Comparison of ENCODE assay signal across 16 mouse cellular contexts in genomic region chr17:33948905-33949537, GRCm38 (mm10). TPM values are rescaled to one million over a fixed set of nuclear protein-coding genes. Genes with fewer than 3 reads are reported as not detected.
DNase-seq lines count a peak whose midpoint lies in the region; ATAC-seq and TF ChIP-seq lines count a peak whose summit lies in the region.
"Had no signal": no experiment of that assay in that cellular context is flagged by ENCODE, and none has a peak within 500 bp of the region (broad histone marks: within the 10 kb centered on the region; RNA-seq: fewer than 3 reads in every experiment).

No protein-coding gene starts in this region.

- H3K27ac ChIP-seq in midbrain, embryonic 15.5 days = no peak overlapping the region
- H3K27ac ChIP-seq in midbrain, postnatal 0 days (ENCODE audit: low read depth, low read length) = no peak overlapping the region
- no peak overlapping the region for H3K27ac ChIP-seq in embryonic facial prominence, embryonic 10.5 days (replicated peaks)
- peak overlapping the region; percentile 85 for H3K27ac ChIP-seq in small intestine, adult 2 months (ENCODE audit: insufficient read depth, low read depth, low read length)
- H3K27ac ChIP-seq: forebrain, embryonic 13.5 days; hindbrain, embryonic 15.5 days; liver, embryonic 15.5 days had no signal

- intact Hi-C loops in heart, postnatal 10 days (cut with DNase I) = no loop called here

- H3K27me3 ChIP-seq in midbrain, embryonic 15.5 days (replicated peaks) = no peaks in the 10 kb centered on the region
- H3K27me3 ChIP-seq in midbrain, postnatal 0 days (ENCODE audit: insufficient read depth, low read length) = no peaks in the 10 kb centered on the region
- H3K27me3 ChIP-seq in embryonic facial prominence, embryonic 10.5 days (replicated peaks; ENCODE audit: low read depth, poor library complexity, severe bottlenecking) = no peaks in the 10 kb centered on the region
- no peaks in the 10 kb centered on the region for H3K27me3 ChIP-seq in small intestine, adult 2 months (ENCODE audit: control insufficient read depth, insufficient read depth, low read length)
- H3K27me3 ChIP-seq: forebrain, embryonic 13.5 days; hindbrain, embryonic 15.5 days; liver, embryonic 15.5 days had no signal

- peaks cover 23% of the 10 kb centered on the region for H3K36me3 ChIP-seq in midbrain, embryonic 15.5 days (replicated peaks)
- H3K36me3 ChIP-seq in midbrain, postnatal 0 days (ENCODE audit: insufficient read depth, low read length) = peaks cover 35% of the 10 kb centered on the region
- H3K36me3 ChIP-seq in embryonic facial prominence, embryonic 10.5 days (replicated peaks) = peaks cover 93% of the 10 kb centered on the region
- H3K36me3 ChIP-seq in small intestine, adult 2 months (ENCODE audit: control insufficient read depth, insufficient read depth, low read length) = peaks cover 15% of the 10 kb centered on the region

- H3K4me1 ChIP-seq in midbrain, embryonic 15.5 days = peaks cover 51% of the 10 kb centered on the region
- peaks cover 6% of the 10 kb centered on the region; the same call in 1 of the 2 replicates for H3K4me1 ChIP-seq in midbrain, postnatal 0 days (ENCODE audit: insufficient read depth, low read length)
- peaks cover 44% of the 10 kb centered on the region for H3K4me1 ChIP-seq in embryonic facial prominence, embryonic 10.5 days
- H3K4me1 ChIP-seq in small intestine, adult 2 months (ENCODE audit: control insufficient read depth, insufficient read depth, insufficient read length, low read length) = peaks cover 33% of the 10 kb centered on the region

- no peak for ATAC-seq in midbrain, embryonic 15.5 days (replicated peaks)
- no peak for ATAC-seq in midbrain, postnatal 0 days (ENCODE audit: low FRiP score)
- ATAC-seq: forebrain, embryonic 13.5 days had no signal

- DNase-seq in heart, adult 11 months = peak; percentile 93
- DNase-seq in heart, postnatal 10 days = no peak
- no peak for DNase-seq in midbrain, postnatal 0 days (ENCODE audit: low spot score)
- DNase-seq in embryonic facial prominence, embryonic 10.5 days (ENCODE audit: low spot score) = peak; percentile 7
- DNase-seq in frontal cortex, postnatal 25 days (ENCODE audit: low spot score in 2 of 2) = no peak
- no peak for DNase-seq in cerebellum, postnatal 14 days
- DNase-seq: kidney, adult 8-10 months; kidney, postnatal 4 days; layer of hippocampus, postnatal 36 days; lung, postnatal 36 days had no signal

- no peak for TF ChIP-seq CTCF in midbrain, postnatal 0 days (IDR thresholded peaks at IDR 0.05)
- no peak for TF ChIP-seq CTCF in small intestine, adult 2 months (IDR thresholded peaks at IDR 0.05; ENCODE audit: extremely low read depth, insufficient read length, insufficient replicate concordance, low read depth, low read length)

- H3K4me2 ChIP-seq in midbrain, embryonic 15.5 days = peak overlapping the region; percentile 97; the same call in 1 of the 2 replicates
- no peak overlapping the region for H3K4me2 ChIP-seq in midbrain, postnatal 0 days (ENCODE audit: low read depth, low read length, poor library complexity, severe bottlenecking)
- H3K4me2 ChIP-seq: liver, embryonic 15.5 days; midbrain, embryonic 11.5 days had no signal

- no peak overlapping the region for H3K4me3 ChIP-seq in midbrain, embryonic 15.5 days
- H3K4me3 ChIP-seq in midbrain, postnatal 0 days (ENCODE audit: low read depth, low read length) = no peak overlapping the region
- H3K4me3 ChIP-seq in embryonic facial prominence, embryonic 10.5 days = peak overlapping the region; percentile 25; the same call in 1 of the 2 replicates
- H3K4me3 ChIP-seq in small intestine, adult 2 months (ENCODE audit: low read depth, low read length) = peak overlapping the region; percentile 50
- H3K4me3 ChIP-seq: liver, embryonic 15.5 days had no signal

- no peak; the same call in 1 of the 2 replicates for TF ChIP-seq POLR2A in small intestine, adult 2 months (IDR thresholded peaks at IDR 0.05; ENCODE audit: low read depth, low read length)

- H3K9ac ChIP-seq in midbrain, embryonic 15.5 days = no peak overlapping the region
- H3K9ac ChIP-seq in midbrain, postnatal 0 days (replicated peaks; ENCODE audit: low read length, poor library complexity, severe bottlenecking) = no peak overlapping the region
- H3K9ac ChIP-seq: liver, embryonic 15.5 days had no signal

- no peaks in the 10 kb centered on the region for H3K9me3 ChIP-seq in midbrain, embryonic 15.5 days
- no peaks in the 10 kb centered on the region for H3K9me3 ChIP-seq in midbrain, postnatal 0 days (ENCODE audit: low read length)
- H3K9me3 ChIP-seq in embryonic facial prominence, embryonic 10.5 days = no peaks in the 10 kb centered on the region
- H3K9me3 ChIP-seq: forebrain, embryonic 13.5 days; hindbrain, embryonic 15.5 days; liver, embryonic 15.5 days had no signal

- 91% methylated on average over 19 of the region's 19 CpGs for WGBS in midbrain, embryonic 15.5 days
- WGBS in midbrain, postnatal 0 days = 91% methylated on average over 19 of the region's 19 CpGs
- 93% methylated on average over 19 of the region's 19 CpGs for WGBS in embryonic facial prominence, embryonic 10.5 days
- WGBS in small intestine, adult 2 months = 35% methylated on average over 19 of the region's 19 CpGs

RNA-seq across cellular contexts. Expression of gene B3galt4, which starts 2.3 kb away (rescaled TPM):
- 1 to 10 TPM; 2.7 to 3.7 TPM for total RNA-seq in heart, postnatal 10 days (2021)
- 14.9 and 15.1 TPM in 2 replicates for polyA plus RNA-seq in midbrain, embryonic 15.5 days (2015; fragmentation: Nextera tagmentation; extraction: Ambion mirVana)
- total RNA-seq in midbrain, postnatal 0 days (2014; rRNA removed) = 8.6 and 14.1 TPM in 2 replicates
- 11.1 and 14.0 TPM in 2 replicates for polyA plus RNA-seq in midbrain, postnatal 0 days (2015; fragmentation: Nextera tagmentation; extraction: Ambion mirVana)
- polyA plus RNA-seq in embryonic facial prominence, embryonic 10.5 days (2016; fragmentation: Nextera tagmentation; extraction: Ambion mirVana) = 3.6 and 4.5 TPM in 2 replicates
- polyA plus RNA-seq in small intestine, adult 2 months (2012; rRNA removed) = 14.8 and 24.6 TPM in 2 replicates

RNA-seq across cellular contexts. Expression of gene Vps52, which starts 6.6 kb away (rescaled TPM):
- 10 to 100 TPM; 36.3 to 36.8 TPM for total RNA-seq in heart, postnatal 10 days (2021)
- polyA plus RNA-seq in midbrain, embryonic 15.5 days (2015; fragmentation: Nextera tagmentation; extraction: Ambion mirVana) = 80.9 and 84.4 TPM in 2 replicates
- 39.5 and 46.1 TPM in 2 replicates for total RNA-seq in midbrain, postnatal 0 days (2014; rRNA removed)
- polyA plus RNA-seq in midbrain, postnatal 0 days (2015; fragmentation: Nextera tagmentation; extraction: Ambion mirVana) = 65.8 and 68.6 TPM in 2 replicates
- 48.2 and 51.5 TPM in 2 replicates for polyA plus RNA-seq in embryonic facial prominence, embryonic 10.5 days (2016; fragmentation: Nextera tagmentation; extraction: Ambion mirVana)
- 28.4 and 52.3 TPM in 2 replicates for polyA plus RNA-seq in small intestine, adult 2 months (2012; rRNA removed)

RNA-seq across cellular contexts. Expression of gene Rps18, which starts 6.8 kb away (rescaled TPM):
- total RNA-seq in heart, postnatal 10 days (2021) = 100 to 1,000 TPM; 566 to 572 TPM
- polyA plus RNA-seq in midbrain, embryonic 15.5 days (2015; fragmentation: Nextera tagmentation; extraction: Ambion mirVana) = 689 and 743 TPM in 2 replicates
- total RNA-seq in midbrain, postnatal 0 days (2014; rRNA removed) = 742 and 975 TPM in 2 replicates
- 751 and 769 TPM in 2 replicates for polyA plus RNA-seq in midbrain, postnatal 0 days (2015; fragmentation: Nextera tagmentation; extraction: Ambion mirVana)
- polyA plus RNA-seq in embryonic facial prominence, embryonic 10.5 days (2016; fragmentation: Nextera tagmentation; extraction: Ambion mirVana) = 1,569 and 1,593 TPM in 2 replicates
- 509 and 766 TPM in 2 replicates for polyA plus RNA-seq in small intestine, adult 2 months (2012; rRNA removed)

RNA-seq across cellular contexts. Expression of gene Wdr46, which starts 8.6 kb away (rescaled TPM):
- total RNA-seq in heart, postnatal 10 days (2021) = 10 to 100 TPM; 12.4 to 12.6 TPM
- polyA plus RNA-seq in midbrain, embryonic 15.5 days (2015; fragmentation: Nextera tagmentation; extraction: Ambion mirVana) = 25.9 and 26.2 TPM in 2 replicates
- total RNA-seq in midbrain, postnatal 0 days (2014; rRNA removed) = 14.3 and 15.7 TPM in 2 replicates
- polyA plus RNA-seq in midbrain, postnatal 0 days (2015; fragmentation: Nextera tagmentation; extraction: Ambion mirVana) = 14.6 and 17.3 TPM in 2 replicates
- 62.1 and 66.0 TPM in 2 replicates for polyA plus RNA-seq in embryonic facial prominence, embryonic 10.5 days (2016; fragmentation: Nextera tagmentation; extraction: Ambion mirVana)
- 10.0 and 12.4 TPM in 2 replicates for polyA plus RNA-seq in small intestine, adult 2 months (2012; rRNA removed)

RNA-seq across cellular contexts. Expression of gene Pfdn6, which starts 8.9 kb away (rescaled TPM):
- 10 to 100 TPM; 70.8 to 78.9 TPM for total RNA-seq in heart, postnatal 10 days (2021)
- 178 TPM in 2 replicates for polyA plus RNA-seq in midbrain, embryonic 15.5 days (2015; fragmentation: Nextera tagmentation; extraction: Ambion mirVana)
- total RNA-seq in midbrain, postnatal 0 days (2014; rRNA removed) = 47.9 and 60.9 TPM in 2 replicates
- polyA plus RNA-seq in midbrain, postnatal 0 days (2015; fragmentation: Nextera tagmentation; extraction: Ambion mirVana) = 170 and 185 TPM in 2 replicates
- polyA plus RNA-seq in embryonic facial prominence, embryonic 10.5 days (2016; fragmentation: Nextera tagmentation; extraction: Ambion mirVana) = 233 and 235 TPM in 2 replicates
- polyA plus RNA-seq in small intestine, adult 2 months (2012; rRNA removed) = 9.3 and 19.4 TPM in 2 replicates

Comparison
In these comparisons a context has a peak if more than half of its experiments do, and no peak if none do; other contexts are left out.
1. DNase-seq: peak in heart, adult 11 months (single experiment) and embryonic facial prominence, embryonic 10.5 days (single experiment); none in heart, postnatal 10 days (0 of 2), midbrain, postnatal 0 days (single experiment), frontal cortex, postnatal 25 days (0 of 2) and cerebellum, postnatal 14 days (0 of 2).
2. H3K4me3 ChIP-seq: peak in embryonic facial prominence, embryonic 10.5 days (single experiment) and small intestine, adult 2 months (single experiment); none in midbrain, embryonic 15.5 days (single experiment) and midbrain, postnatal 0 days (single experiment).